Mouse (Mus musculus): ENCODE data around the gene Chpf2.

Gene Chpf2

GRCm38 (mm10) chr5:24591268-24591721, 4.8 kb downstream of the Chpf2 start:
- no peak for DNase-seq (ENCODE audit: low spot score)

GRCm38 (mm10) chr5:24591796-24592470, 5.4 kb downstream of the Chpf2 start:
- no peak for DNase-seq (ENCODE audit: low spot score)

GRCm38 (mm10) chr5:24592471-24593160, 6.1 kb downstream of the Chpf2 start:
- no peak for DNase-seq (ENCODE audit: low spot score)

- DNase-seq (ENCODE audit: low spot score) = no peak
These were observed 6.7 kb downstream of the Chpf2 start for GRCm38 (mm10) chr5:24593230-24593629.

GRCm38 (mm10) chr5:24593928-24594327, 7.4 kb downstream of the Chpf2 start:
- DNase-seq (ENCODE audit: low spot score) = no peak

- no peak for DNase-seq (ENCODE audit: low spot score)
These were observed 7.8 kb downstream of the Chpf2 start for GRCm38 (mm10) chr5:24594346-24594745.

- DNase-seq (ENCODE audit: low spot score) = no peak
These were observed 8.7 kb downstream of the Chpf2 start for GRCm38 (mm10) chr5:24595261-24595660.

- no peak for DNase-seq (ENCODE audit: low spot score)
These were observed 9.3 kb downstream of the Chpf2 start for GRCm38 (mm10) chr5:24595786-24596380.

- no peak for DNase-seq (ENCODE audit: low spot score)
These were observed 10.1 kb downstream of the Chpf2 start for GRCm38 (mm10) chr5:24596519-24597171.

- peak; percentile 70 for DNase-seq (ENCODE audit: low spot score)
These were observed 10.7 kb downstream of the Chpf2 start for GRCm38 (mm10) chr5:24597221-24597728.

- no peak for DNase-seq (ENCODE audit: low spot score)
These were observed 11.5 kb downstream of the Chpf2 start for GRCm38 (mm10) chr5:24597901-24598569.

- DNase-seq (ENCODE audit: low spot score) = no peak
These were observed 12.0 kb downstream of the Chpf2 start for GRCm38 (mm10) chr5:24598570-24599006.

- DNase-seq (ENCODE audit: low spot score) = no peak
These were observed 12.6 kb downstream of the Chpf2 start for GRCm38 (mm10) chr5:24599137-24599536.

GRCm38 (mm10) chr5:24600236-24600635, 13.7 kb downstream of the Chpf2 start:
- no peak for DNase-seq (ENCODE audit: low spot score)

GRCm38 (mm10) chr5:24601071-24601835, 14.7 kb downstream of the Chpf2 start:
- DNase-seq (ENCODE audit: low spot score) = no peak

- DNase-seq (ENCODE audit: low spot score) = no peak
These were observed 15.6 kb downstream of the Chpf2 start for GRCm38 (mm10) chr5:24601911-24602750.

- no peak for DNase-seq (ENCODE audit: low spot score)
These were observed 16.3 kb downstream of the Chpf2 start for GRCm38 (mm10) chr5:24602751-24603343.

- DNase-seq (ENCODE audit: low spot score) = no peak
These were observed 17.0 kb downstream of the Chpf2 start for GRCm38 (mm10) chr5:24603431-24604010.

GRCm38 (mm10) chr5:24604080-24604655, 17.6 kb downstream of the Chpf2 start:
- no peak for DNase-seq (ENCODE audit: low spot score)
